Mouse (Mus musculus) granulocyte monocyte progenitor cell, adult 5-6 weeks (primary cell): ENCODE results near the gene Cabp1. TPM values are rescaled to one million over a fixed set of nuclear protein-coding genes. Genes with fewer than 3 reads are reported as not detected.
"Not testable (repeated sequence)": the region's sequence is repeated elsewhere in the genome, so short reads cannot be mapped to it uniquely, and the experiment has no call there.

Experiments
- ATAC-seq: replicated peaks from 2 replicates; pipeline ENCODE4 v1.8.0; 2016; ENCODE audit warnings: mild to moderate bottlenecking, moderate TSS enrichment, inconsistent platforms; ENCODE audit not compliant: poor library complexity, severe bottlenecking
- total RNA-seq, 2 experiments: library from RNA; stranded (forward) in 1 of 2; stranded (reverse) in 1 of 2; fragments of 200-712, 200-1000 nt in 1 of 2; fragments of >200 nt in 1 of 2; fragmentation: Nextera tagmentation in 1 of 2; gene quantifications; 2 replicates each; pipeline ENCODE4 v1.2.3; 2014 to 2017

The Cabp1 gene
- total RNA-seq, 2 experiments from 2014 or later = not detected

- no peak for ATAC-seq
Measured at GRCm38 (mm10) chr5:115181248-115181940, 12.8 kb downstream of the Cabp1 start.

DNA sequence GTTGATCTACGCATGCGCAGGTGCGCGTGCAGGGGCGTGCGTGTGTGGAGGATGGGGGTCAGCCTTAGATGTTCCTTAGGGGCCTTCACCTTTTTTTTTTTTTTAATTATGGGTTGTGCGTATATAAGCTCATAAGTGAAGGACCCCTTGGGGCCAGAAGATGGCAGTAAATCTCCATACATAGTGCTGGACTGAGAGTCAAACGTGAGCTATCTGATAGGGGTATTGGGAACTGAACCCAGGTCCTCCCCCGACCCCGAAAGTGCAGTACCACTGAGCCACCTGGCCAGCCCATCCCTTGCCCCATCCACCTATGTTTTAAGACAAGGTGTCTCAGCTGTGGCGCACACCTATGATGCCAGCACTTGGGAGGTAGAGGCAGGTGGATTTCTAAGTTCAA is 14.6 kb downstream of the Cabp1 start:
- ATAC-seq = no peak

DNA sequence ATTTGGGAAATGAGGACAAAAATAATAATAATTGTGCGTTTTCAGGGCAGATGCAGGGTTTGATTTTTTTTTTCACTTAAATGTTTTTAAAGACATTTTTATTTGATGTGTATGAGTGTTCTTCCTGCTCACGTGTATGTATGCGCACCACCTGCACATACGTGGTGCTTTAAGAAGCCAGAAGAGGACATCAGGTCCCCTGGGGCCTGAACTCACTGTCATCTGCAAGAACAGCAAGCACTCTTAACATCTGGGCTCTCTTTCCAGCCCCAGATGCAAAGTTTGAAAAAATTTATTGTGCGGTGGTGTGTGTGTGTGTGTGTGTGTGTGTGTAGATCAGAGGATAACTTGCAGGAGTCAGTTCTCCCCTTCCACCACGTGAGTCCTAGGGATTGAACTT is 16.3 kb downstream of the Cabp1 start:
- ATAC-seq = no peak

- ATAC-seq = no peak
Measured at GRCm38 (mm10) chr5:115174554-115174953, 19.6 kb downstream of the Cabp1 start.

GRCm38 (mm10) chr5:115170150-115170549 is 24.0 kb downstream of the Cabp1 start:
- ATAC-seq = no peak

GRCm38 (mm10) chr5:115168641-115169415 is 25.4 kb downstream of the Cabp1 start:
- ATAC-seq = no peak

DNA sequence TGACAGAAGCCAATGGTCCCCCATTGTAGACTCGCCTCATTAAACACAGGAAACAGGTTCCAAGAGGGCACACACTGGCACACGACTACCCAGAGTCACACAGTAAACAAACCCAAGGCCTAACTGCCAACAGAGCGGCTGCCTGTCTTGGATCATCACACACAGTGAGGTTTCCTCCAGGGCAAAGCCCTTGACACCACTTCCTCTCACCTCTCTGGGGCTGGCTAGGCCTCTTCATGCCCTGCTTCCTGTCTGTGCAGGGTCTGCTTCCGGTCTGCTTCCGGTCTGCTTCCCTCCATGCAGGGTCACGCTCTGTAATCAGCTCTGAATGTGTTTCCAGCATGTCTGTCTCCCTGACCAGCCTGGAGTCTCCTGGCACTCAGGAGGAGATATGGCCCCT is 26.8 kb downstream of the Cabp1 start:
- peak; percentile 84 for ATAC-seq

DNA sequence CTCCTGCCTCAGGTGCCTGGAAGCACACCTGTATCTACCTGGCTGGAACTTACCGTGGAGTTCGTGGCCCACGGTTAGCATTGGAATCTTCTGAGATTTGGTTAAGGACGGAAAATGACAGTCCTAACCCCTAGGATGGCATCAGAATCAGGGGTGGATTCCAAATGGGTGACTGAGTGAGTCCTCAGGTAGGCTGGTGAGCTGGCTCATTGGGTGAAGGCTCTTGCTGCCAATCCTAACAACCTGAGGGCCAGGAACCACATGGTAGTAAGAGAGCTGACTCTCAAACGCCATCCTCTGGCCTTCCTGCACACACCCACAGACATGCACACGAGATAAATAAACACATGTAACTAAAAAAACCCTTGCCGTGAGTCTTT is 27.4 kb downstream of the Cabp1 start:
- no peak for ATAC-seq

DNA sequence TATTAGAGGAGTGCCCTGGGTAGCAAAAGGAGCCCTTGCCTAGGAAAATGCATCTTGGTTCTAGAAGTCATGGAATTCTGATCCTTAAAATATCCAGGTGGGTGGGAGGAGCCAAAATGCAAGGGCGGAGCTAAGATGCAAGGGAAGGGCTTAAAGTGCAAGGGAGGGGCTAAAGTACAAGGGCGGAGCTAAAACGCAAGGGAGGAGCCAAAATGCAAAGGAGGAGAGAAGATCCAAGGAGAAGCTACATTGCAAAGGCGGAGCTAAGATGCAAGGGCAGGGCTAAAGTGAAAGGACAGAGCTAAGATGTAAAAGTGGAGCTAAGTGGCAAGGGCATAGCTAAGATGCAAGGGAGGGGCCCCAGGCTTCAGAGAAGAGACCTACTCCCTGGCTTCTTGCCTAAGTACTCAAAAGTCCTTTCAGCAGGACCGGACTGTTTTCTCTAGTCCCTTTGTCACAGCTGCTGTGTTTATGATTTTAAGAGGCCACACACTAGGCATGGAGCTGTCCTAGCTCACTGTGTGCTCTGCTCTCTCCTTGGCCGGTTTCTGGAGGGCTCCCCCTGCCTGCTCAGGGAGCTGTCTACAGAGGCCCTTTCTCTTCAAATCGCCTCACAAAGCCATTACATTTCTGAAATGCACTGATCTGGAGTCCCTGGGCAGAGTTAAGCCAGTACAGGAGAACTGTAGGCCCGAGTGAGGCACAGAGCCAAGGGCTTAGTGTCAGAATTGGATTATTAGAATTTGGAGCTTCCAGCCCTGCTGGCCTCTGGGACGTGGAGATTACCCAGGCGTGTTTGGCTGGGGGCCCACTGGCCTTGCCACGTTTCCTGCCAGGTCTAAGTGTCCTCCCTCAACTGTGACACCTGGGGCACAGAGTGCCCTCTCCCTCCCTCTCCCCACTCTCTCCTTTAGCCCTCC is 28.0 kb downstream of the Cabp1 start:
- ATAC-seq = 0 out of 2 replicates have a peak, but pooled peaks have one; percentile 23

GRCm38 (mm10) chr5:115165351-115165750 is 28.8 kb downstream of the Cabp1 start:
- ATAC-seq = no peak

- not testable (repeated sequence) for ATAC-seq
Measured at GRCm38 (mm10) chr5:115164446-115164845, 29.7 kb downstream of the Cabp1 start.

DNA sequence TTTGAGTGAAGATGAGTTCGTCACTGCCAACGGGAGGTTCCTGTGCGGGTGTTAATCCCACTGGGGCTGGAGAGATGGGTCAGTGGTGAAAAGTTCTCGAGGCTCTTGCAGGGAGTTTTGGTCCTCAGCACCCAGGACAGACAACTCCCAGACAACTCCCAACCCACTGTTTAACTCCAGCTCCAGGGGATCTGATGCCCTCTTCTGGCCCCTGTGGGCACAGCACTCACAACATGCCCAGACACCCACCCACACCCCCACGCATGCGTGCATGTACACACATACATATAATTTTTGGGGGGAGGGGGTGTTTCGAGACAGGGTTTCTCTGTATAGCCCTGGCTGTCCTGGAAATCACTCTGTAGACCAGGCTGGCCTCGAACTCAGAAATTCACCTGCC is 30.6 kb downstream of the Cabp1 start:
- 0 out of 2 replicates have a peak, but pooled peaks have one; percentile 30 for ATAC-seq

DNA sequence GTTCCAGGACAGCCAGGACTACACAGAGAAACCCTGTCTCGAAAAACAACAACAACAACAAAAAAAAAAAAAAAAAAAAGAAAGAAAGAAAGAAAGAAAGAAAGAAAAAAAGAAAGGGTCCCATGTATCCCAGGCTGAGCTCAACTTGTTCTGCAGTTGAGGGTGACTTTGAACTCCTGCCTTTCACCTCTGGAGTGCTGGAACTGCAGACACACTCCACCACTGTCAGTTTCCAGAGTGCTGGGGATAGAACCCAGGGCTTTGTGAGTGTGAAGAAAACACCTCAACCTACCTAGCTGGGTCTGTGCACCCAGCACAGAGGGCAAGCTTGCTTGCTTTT is 32.3 kb downstream of the Cabp1 start:
- not testable (repeated sequence) for ATAC-seq

DNA sequence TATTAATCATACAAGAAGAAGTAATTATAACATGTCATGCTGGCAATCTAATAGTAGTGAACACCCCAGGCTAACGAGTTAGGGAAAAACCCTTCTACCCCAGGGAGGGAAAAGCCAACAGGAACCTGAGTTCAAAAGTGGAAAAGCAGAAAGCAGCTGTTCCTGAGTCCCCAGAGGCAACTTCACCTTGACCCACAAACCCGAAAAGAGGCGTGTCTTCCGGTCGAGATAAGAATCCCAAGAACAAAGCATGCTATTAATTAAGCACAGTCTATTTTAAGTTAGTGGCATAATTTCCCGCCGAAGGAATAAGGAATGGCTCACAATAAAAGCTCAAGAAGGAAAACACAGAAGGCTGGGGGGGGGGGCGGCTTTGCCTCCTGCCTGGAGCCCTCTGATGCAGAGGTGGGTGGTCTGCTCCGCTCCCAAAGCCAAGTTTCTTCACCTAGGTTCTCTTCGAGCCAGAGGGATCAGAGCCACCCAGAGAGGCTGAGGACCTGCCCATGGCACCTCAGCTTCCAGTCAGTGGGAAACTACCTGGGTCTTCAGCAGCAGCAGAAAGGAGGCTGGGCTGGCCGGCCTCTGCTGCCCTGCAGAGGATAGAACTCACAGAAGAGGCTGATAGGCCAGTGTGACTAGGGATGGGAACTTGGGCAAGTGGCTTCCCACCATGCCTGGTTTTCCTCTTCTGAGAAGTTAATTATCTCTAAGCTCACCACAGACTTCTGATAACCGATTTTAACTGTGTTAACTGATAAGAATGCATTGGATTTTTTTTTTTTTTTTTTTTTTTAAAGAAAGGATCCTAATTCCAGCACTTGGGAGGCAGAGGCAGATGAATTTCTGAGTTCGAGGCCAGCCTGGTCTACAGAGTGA is 32.9 kb downstream of the Cabp1 start:
- no peak for ATAC-seq

DNA sequence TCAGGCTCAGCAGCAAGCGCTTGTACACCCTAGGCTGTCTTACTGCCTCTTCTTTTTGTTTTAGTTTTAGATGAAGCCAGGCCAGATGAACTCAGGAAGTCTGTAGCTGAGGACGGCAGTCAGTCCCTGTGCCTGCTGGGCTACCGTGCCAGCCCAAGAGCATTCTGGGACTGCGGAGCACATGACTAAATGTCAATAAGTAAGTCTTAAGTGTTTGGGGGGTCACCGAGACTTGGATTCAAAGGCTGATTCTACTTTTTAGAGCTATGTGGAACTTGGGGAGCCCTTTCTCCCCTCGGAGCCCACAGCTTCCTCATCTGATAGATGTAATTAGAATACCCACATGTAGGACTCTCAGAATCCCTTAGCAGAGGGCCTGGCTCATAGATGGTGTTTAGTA is 33.5 kb downstream of the Cabp1 start:
- ATAC-seq = no peak

DNA sequence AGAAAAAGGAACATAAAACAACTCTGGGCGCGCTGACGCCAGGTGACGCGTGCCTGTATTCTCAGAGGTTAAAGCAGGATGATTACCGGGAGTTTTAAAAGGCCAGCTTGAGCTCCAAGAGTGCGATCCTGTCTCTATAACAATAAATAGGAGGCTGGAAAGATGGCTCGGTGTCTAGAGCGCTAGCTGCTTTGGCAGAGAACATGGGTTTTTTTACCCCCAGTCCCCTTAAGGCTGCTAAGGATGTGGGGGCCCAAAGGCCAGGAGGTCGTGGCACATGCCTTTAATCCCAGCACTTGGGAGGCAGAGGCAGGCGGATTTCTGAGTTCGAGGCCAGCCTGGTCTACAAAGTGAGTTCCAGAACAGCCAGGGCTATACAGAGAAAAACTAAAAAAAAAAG is 35.0 kb downstream of the Cabp1 start:
- ATAC-seq = no peak

GRCm38 (mm10) chr5:115158040-115158983 is 35.9 kb downstream of the Cabp1 start, which contains the start of gene Mlec:
TSS of gene Mlec (minus strand) at chr5:115158179.
- ATAC-seq = peak; percentile 79

GRCm38 (mm10) chr5:115156933-115157589 is 37.1 kb downstream of the Cabp1 start:
- no peak for ATAC-seq
